Mouse (Mus musculus) intestine, embryonic 16.5 days (tissue): Measurements from ENCODE around the gene Wnt1. TPM values are rescaled to one million over a fixed set of nuclear protein-coding genes. Genes with fewer than 3 reads are reported as not detected.

ENCODE experiments used
- ATAC-seq: fragments of 200-750 bp; cut with Nextera tagmentation; 2 replicates; pipeline ENCODE4 v1.8.0; 2017; ENCODE audit warnings: moderate TSS enrichment, moderate library complexity
- H3K27ac ChIP-seq: fragments of 300-500 bp; sonication (generic); 2 replicates; pipeline ENCODE4 v1.5.1; 2014; ENCODE audit warnings: mild to moderate bottlenecking, low read length
- H3K27me3 ChIP-seq: fragments of 300-500 bp; sonication (generic); replicated peaks from 2 replicates; pipeline ENCODE4 v1.6.1; 2014; ENCODE audit warnings: low read length, control low read depth, mixed read lengths; ENCODE audit not compliant: control insufficient read depth, insufficient read depth
- H3K36me3 ChIP-seq: fragments of 300-500 bp; sonication (generic); 2 replicates; pipeline ENCODE4 v1.6.1; 2014; ENCODE audit warnings: low read length, control low read depth; ENCODE audit not compliant: control insufficient read depth, insufficient read depth
- H3K4me1 ChIP-seq: fragments of 300-500 bp; sonication (generic); 2 replicates; pipeline ENCODE4 v1.6.1; 2014; ENCODE audit warnings: low read length, control low read depth, mixed read lengths; ENCODE audit not compliant: control insufficient read depth, insufficient read depth
- H3K4me2 ChIP-seq: fragments of 300-500 bp; sonication (generic); 2 replicates; pipeline ENCODE4 v1.6.1; 2014; ENCODE audit warnings: low read depth, low read length, control low read depth
- H3K4me3 ChIP-seq: fragments of 300-500 bp; sonication (generic); 2 replicates; pipeline ENCODE4 v1.5.1; 2014; ENCODE audit warnings: mild to moderate bottlenecking, low read length
- H3K9ac ChIP-seq: fragments of 300-500 bp; sonication (generic); 2 replicates; pipeline ENCODE4 v1.6.1; 2014; ENCODE audit warnings: low read depth, low read length
- H3K9me3 ChIP-seq: fragments of 300-500 bp; sonication (generic); 2 replicates; pipeline ENCODE4 v1.6.1; 2016; ENCODE audit warnings: low read length, control low read depth; ENCODE audit not compliant: control insufficient read depth
- WGBS: fragments of 180-500 bp; shearing (Covaris S2); extraction: QIAGEN DNeasy Blood & Tissue Kit; methylation state at CpG from one replicate; pipeline ENCODE4 v1.1.7; 2014; 5-methylcytosine and 5-hydroxymethylcytosine counted together
- polyA plus RNA-seq: library from polyadenylated mRNA; unstranded; fragments of >200 nt; fragmentation: Nextera tagmentation; extraction: Ambion mirVana; gene quantifications from 2 replicates; pipeline ENCODE4 v1.2.1, GENCODE M21; 2015

Wnt1 gene
- polyA plus RNA-seq, 1 experiment from 2014 or later = not detected

GRCm38 (mm10) chr15:98762201-98762621 is 27.4 kb upstream of the Wnt1 start:
- no peaks in the 10 kb centered on the region for H3K9me3 ChIP-seq
- H3K36me3 ChIP-seq = peaks cover 3% of the 10 kb centered on the region; the same call in 1 of the 2 replicates
- 0% methylated on average over 21 of the region's 24 CpGs for WGBS
- H3K9ac ChIP-seq = peak overlapping the region; percentile 96
- no peaks in the 10 kb centered on the region for H3K27me3 ChIP-seq
- H3K27ac ChIP-seq = peak overlapping the region; percentile 88
- H3K4me2 ChIP-seq = peak overlapping the region; percentile 93
- peak overlapping the region; percentile 97 for H3K4me3 ChIP-seq
- H3K4me1 ChIP-seq = peaks cover 12% of the 10 kb centered on the region
- peak; percentile 86 for ATAC-seq

GRCm38 (mm10) chr15:98762670-98763529 is 26.8 kb upstream of the Wnt1 start, which contains the start of gene Arf3:
Arf3 (minus strand) TSS chr15:98763214.
- H3K4me3 ChIP-seq = peak within 1 kb of the TSS; percentile 97
- H3K4me2 ChIP-seq = peak within 1 kb of the TSS; percentile 93
- H3K27ac ChIP-seq = peak within 1 kb of the TSS; percentile 88
- no peaks in the 10 kb centered on the region for H3K9me3 ChIP-seq
- no peaks in the 10 kb centered on the region for H3K27me3 ChIP-seq
- H3K4me1 ChIP-seq = peaks cover 12% of the 10 kb centered on the region
- WGBS = under 1% methylated on average over 65 of the region's 76 CpGs
- H3K9ac ChIP-seq = peak within 1 kb of the TSS; percentile 96
- ATAC-seq = peak; percentile 93
- peaks cover 3% of the 10 kb centered on the region; the same call in 1 of the 2 replicates for H3K36me3 ChIP-seq

GRCm38 (mm10) chr15:98765929-98766328 is 23.7 kb upstream of the Wnt1 start:
- Histone ChIP-seq H3K4me2 (no peak overlapping the region), H3K4me3 (no peak overlapping the region), H3K9ac (no peak overlapping the region), H3K36me3 (no peaks in the 10 kb centered on the region), H3K4me1 (peaks cover 12% of the 10 kb centered on the region), H3K27ac (no peak overlapping the region), H3K27me3 (peaks cover under 1% of the 10 kb centered on the region; the same call in 1 of the 2 replicates), H3K9me3 (no peaks in the 10 kb centered on the region)
- ATAC-seq = no peak
- 71% methylated on average over 4 of the region's 4 CpGs for WGBS

- no peak overlapping the region for H3K27ac ChIP-seq
- H3K4me2 ChIP-seq = no peak overlapping the region
- H3K9me3 ChIP-seq = no peaks in the 10 kb centered on the region
- no peak for ATAC-seq
- peaks cover 14% of the 10 kb centered on the region for H3K27me3 ChIP-seq
- no peak overlapping the region for H3K4me3 ChIP-seq
- 34% methylated on average over 5 of the region's 5 CpGs for WGBS
- no peaks in the 10 kb centered on the region for H3K36me3 ChIP-seq
- H3K4me1 ChIP-seq = peaks cover 7% of the 10 kb centered on the region
- no peak overlapping the region for H3K9ac ChIP-seq
Measured at GRCm38 (mm10) chr15:98768259-98768658, 21.4 kb upstream of the Wnt1 start.

GRCm38 (mm10) chr15:98771813-98772425 is 17.7 kb upstream of the Wnt1 start:
- peak overlapping the region; percentile 40 for H3K4me3 ChIP-seq
- 10% methylated on average over 12 of the region's 12 CpGs for WGBS
- H3K27ac ChIP-seq = no peak overlapping the region
- H3K27me3 ChIP-seq = peaks cover 41% of the 10 kb centered on the region
- H3K36me3 ChIP-seq = no peaks in the 10 kb centered on the region
- H3K4me1 ChIP-seq = peaks cover 11% of the 10 kb centered on the region
- H3K4me2 ChIP-seq = peak overlapping the region; percentile 62
- ATAC-seq = no peak
- 0 out of 2 replicates have a peak overlapping the region, but pooled peaks have one; percentile 59 for H3K9ac ChIP-seq
- H3K9me3 ChIP-seq = no peaks in the 10 kb centered on the region

- 4% methylated on average over 36 of the region's 36 CpGs for WGBS
- H3K27me3 ChIP-seq = peaks cover 48% of the 10 kb centered on the region
- peak overlapping the region; percentile 59 for H3K9ac ChIP-seq
- peak overlapping the region; percentile 40 for H3K4me3 ChIP-seq
- peak overlapping the region; percentile 62 for H3K4me2 ChIP-seq
- H3K36me3 ChIP-seq = no peaks in the 10 kb centered on the region
- ATAC-seq = 0 out of 2 replicates have a peak, but pooled peaks have one; percentile 28
- H3K9me3 ChIP-seq = no peaks in the 10 kb centered on the region
- H3K27ac ChIP-seq = no peak overlapping the region
- H3K4me1 ChIP-seq = peaks cover 18% of the 10 kb centered on the region
Measured at GRCm38 (mm10) chr15:98772511-98773211, 17.0 kb upstream of the Wnt1 start.

- no peak overlapping the region for H3K9ac ChIP-seq
- no peak for ATAC-seq
- 22% methylated on average over 15 of the region's 15 CpGs for WGBS
- no peaks in the 10 kb centered on the region for H3K9me3 ChIP-seq
- no peak overlapping the region for H3K27ac ChIP-seq
- peaks cover 63% of the 10 kb centered on the region for H3K27me3 ChIP-seq
- no peak overlapping the region for H3K4me3 ChIP-seq
- H3K36me3 ChIP-seq = no peaks in the 10 kb centered on the region
- peaks cover 26% of the 10 kb centered on the region for H3K4me1 ChIP-seq
- H3K4me2 ChIP-seq = no peak overlapping the region
Measured at GRCm38 (mm10) chr15:98774096-98774495, 15.6 kb upstream of the Wnt1 start.

GRCm38 (mm10) chr15:98775533-98775932 is 14.1 kb upstream of the Wnt1 start:
- Histone ChIP-seq H3K4me2 (no peak overlapping the region), H3K9me3 (no peaks in the 10 kb centered on the region), H3K27ac (no peak overlapping the region), H3K9ac (no peak overlapping the region), H3K36me3 (no peaks in the 10 kb centered on the region), H3K27me3 (peaks cover 77% of the 10 kb centered on the region), H3K4me1 (peaks cover 26% of the 10 kb centered on the region), H3K4me3 (no peak overlapping the region)
- ATAC-seq = no peak
- WGBS = 6% methylated on average over 5 of the region's 5 CpGs
